ENCODE assay signal across 30 mouse cellular contexts in genomic region chr14:111577470-111577869, GRCm38 (mm10).
"Had no signal": no experiment of that assay in that cellular context is flagged by ENCODE, and none has a peak within 500 bp of the region (broad histone marks: within the 10 kb centered on the region; RNA-seq: fewer than 3 reads in every experiment).

No protein-coding gene starts in this region.

- H3K27me3 ChIP-seq: limb, embryonic 12.5 days; limb, embryonic 13.5 days; limb, embryonic 15.5 days; liver, embryonic 12.5 days; liver, embryonic 13.5 days; liver, embryonic 15.5 days; lung, embryonic 15.5 days; megakaryocyte, embryonic 14.5 days; midbrain, embryonic 12.5 days; midbrain, embryonic 13.5 days; midbrain, embryonic 15.5 days; neural tube, embryonic 12.5 days had no signal

- H3K36me3 ChIP-seq: limb, embryonic 10.5 days; limb, embryonic 12.5 days; limb, embryonic 13.5 days; limb, embryonic 15.5 days; liver, embryonic 12.5 days; liver, embryonic 13.5 days; liver, embryonic 15.5 days; lung, embryonic 15.5 days; midbrain, embryonic 10.5 days; midbrain, embryonic 12.5 days; midbrain, embryonic 13.5 days; midbrain, embryonic 15.5 days; neural tube, embryonic 12.5 days had no signal

- H3K4me1 ChIP-seq: limb, embryonic 10.5 days; limb, embryonic 12.5 days; limb, embryonic 13.5 days; limb, embryonic 15.5 days; liver, embryonic 12.5 days; liver, embryonic 13.5 days; liver, embryonic 15.5 days; lung, embryonic 15.5 days; megakaryocyte, embryonic 14.5 days; midbrain, embryonic 10.5 days; midbrain, embryonic 12.5 days; midbrain, embryonic 13.5 days; midbrain, embryonic 15.5 days; neural tube, embryonic 12.5 days had no signal

- H3K9ac ChIP-seq: limb, embryonic 12.5 days; limb, embryonic 13.5 days; limb, embryonic 15.5 days; liver, embryonic 12.5 days; liver, embryonic 13.5 days; liver, embryonic 14.5 days; liver, embryonic 15.5 days; liver, postnatal 0 days; lung, embryonic 14.5 days; lung, embryonic 15.5 days; midbrain, embryonic 12.5 days; midbrain, embryonic 13.5 days; midbrain, embryonic 15.5 days; neural tube, embryonic 12.5 days had no signal

- DNase-seq: left cerebral cortex, postnatal 4 days; liver; liver, embryonic 13.5 days; liver, postnatal 0 days; lung, adult 18-20 months; lung, adult 2 months; lung, embryonic 14.5 days; lung, postnatal 10 days; lung, postnatal 14 days; lung, postnatal 36 days; lung, postnatal 4 days; midbrain, embryonic 14.5 days had no signal

- ATAC-seq: liver, embryonic 12.5 days; liver, postnatal 0 days; lung, postnatal 0 days; midbrain, embryonic 13.5 days; midbrain, embryonic 15.5 days; midbrain, embryonic 16.5 days had no signal

- H3K9me3 ChIP-seq: limb, embryonic 10.5 days; limb, embryonic 12.5 days; limb, embryonic 13.5 days; limb, embryonic 15.5 days; liver, embryonic 12.5 days; liver, embryonic 13.5 days; liver, embryonic 15.5 days; lung, embryonic 15.5 days; megakaryocyte, embryonic 14.5 days; midbrain, embryonic 10.5 days; midbrain, embryonic 12.5 days; midbrain, embryonic 13.5 days; midbrain, embryonic 15.5 days; neural tube, embryonic 12.5 days had no signal

- H3K27ac ChIP-seq: limb, embryonic 10.5 days; limb, embryonic 12.5 days; limb, embryonic 13.5 days; limb, embryonic 15.5 days; liver, embryonic 12.5 days; liver, embryonic 13.5 days; liver, embryonic 14.5 days; liver, embryonic 15.5 days; lung, embryonic 15.5 days; macrophage; midbrain, embryonic 10.5 days; midbrain, embryonic 12.5 days; midbrain, embryonic 13.5 days; midbrain, embryonic 15.5 days; neural tube, embryonic 12.5 days had no signal

- H3K4me3 ChIP-seq: limb, embryonic 10.5 days; limb, embryonic 12.5 days; limb, embryonic 13.5 days; limb, embryonic 15.5 days; liver, embryonic 12.5 days; liver, embryonic 13.5 days; liver, embryonic 15.5 days; lung, embryonic 15.5 days; megakaryocyte, embryonic 14.5 days; midbrain, embryonic 10.5 days; midbrain, embryonic 12.5 days; midbrain, embryonic 13.5 days; midbrain, embryonic 15.5 days; myocyte; neural tube, embryonic 12.5 days had no signal
